18 mouse cellular contexts compared by ENCODE assay signal in genomic region chr6:77120510-77120909, GRCm38 (mm10).
DNase-seq lines count a peak whose midpoint lies in the region; ATAC-seq and TF ChIP-seq lines count a peak whose summit lies in the region.
"Had no signal": no experiment of that assay in that cellular context is flagged by ENCODE, and none has a peak within 500 bp of the region (broad histone marks: within the 10 kb centered on the region; RNA-seq: fewer than 3 reads in every experiment).

No protein-coding gene starts in this region.

- WGBS in kidney, embryonic 15.5 days: 56% methylated on average over 5 of the region's 5 CpGs
- WGBS in hindbrain, postnatal 0 days: 34% methylated on average over 5 of the region's 5 CpGs

- H3K4me3 ChIP-seq in kidney, embryonic 15.5 days (replicated peaks): no peak overlapping the region
- H3K4me3 ChIP-seq in hindbrain, postnatal 0 days (ENCODE audit: low read length): no peak overlapping the region
- H3K4me3 ChIP-seq: embryonic facial prominence, embryonic 15.5 days; forebrain, embryonic 10.5 days; heart, embryonic 12.5 days; limb, embryonic 15.5 days; megakaryocyte, embryonic 14.5 days had no signal

- no peaks in the 10 kb centered on the region for H3K27me3 ChIP-seq in kidney, embryonic 15.5 days
- H3K27me3 ChIP-seq in hindbrain, postnatal 0 days (ENCODE audit: insufficient read depth, low read length): no peaks in the 10 kb centered on the region
- H3K27me3 ChIP-seq: CH12.LX; embryonic facial prominence, embryonic 15.5 days; heart, embryonic 12.5 days; limb, embryonic 15.5 days; megakaryocyte, embryonic 14.5 days had no signal

- ATAC-seq in kidney, embryonic 15.5 days (replicated peaks; ENCODE audit: low FRiP score): 0 out of 2 replicates have a peak, but pooled peaks have one; percentile 9
- ATAC-seq in hindbrain, postnatal 0 days: no peak

- no peaks in the 10 kb centered on the region for H3K36me3 ChIP-seq in kidney, embryonic 15.5 days
- no peaks in the 10 kb centered on the region for H3K36me3 ChIP-seq in hindbrain, postnatal 0 days (ENCODE audit: insufficient read depth, low read length)
- H3K36me3 ChIP-seq: embryonic facial prominence, embryonic 15.5 days; forebrain, embryonic 10.5 days; heart, embryonic 12.5 days; limb, embryonic 15.5 days had no signal

- no peaks in the 10 kb centered on the region for H3K4me1 ChIP-seq in kidney, embryonic 15.5 days
- H3K4me1 ChIP-seq in hindbrain, postnatal 0 days (ENCODE audit: insufficient read depth, low read length): no peaks in the 10 kb centered on the region
- H3K4me1 ChIP-seq: embryonic facial prominence, embryonic 15.5 days; heart, embryonic 12.5 days; limb, embryonic 15.5 days; megakaryocyte, embryonic 14.5 days had no signal

- no peak overlapping the region for H3K4me2 ChIP-seq in kidney, embryonic 15.5 days
- H3K4me2 ChIP-seq in hindbrain, postnatal 0 days (ENCODE audit: low read depth, low read length): no peak overlapping the region
- H3K4me2 ChIP-seq: embryonic facial prominence, embryonic 15.5 days; heart, embryonic 12.5 days; limb, embryonic 15.5 days had no signal

- H3K27ac ChIP-seq in kidney, embryonic 15.5 days: no peak overlapping the region
- H3K27ac ChIP-seq in hindbrain, postnatal 0 days: no peak overlapping the region
- H3K27ac ChIP-seq: embryonic facial prominence, embryonic 15.5 days; limb, embryonic 15.5 days had no signal

- no peaks in the 10 kb centered on the region for H3K9me3 ChIP-seq in kidney, embryonic 15.5 days (replicated peaks)
- H3K9me3 ChIP-seq in hindbrain, postnatal 0 days (ENCODE audit: low read length): no peaks in the 10 kb centered on the region
- H3K9me3 ChIP-seq: embryonic facial prominence, embryonic 15.5 days; forebrain, embryonic 10.5 days; heart, embryonic 12.5 days; limb, embryonic 15.5 days; megakaryocyte, embryonic 14.5 days had no signal

- TF ChIP-seq CTCF in hindbrain, postnatal 0 days (IDR thresholded peaks at IDR 0.05; ENCODE audit: low read depth): no peak

- no peak overlapping the region for H3K9ac ChIP-seq in kidney, embryonic 15.5 days
- no peak overlapping the region for H3K9ac ChIP-seq in hindbrain, postnatal 0 days (replicated peaks; ENCODE audit: low read length)
- H3K9ac ChIP-seq: embryonic facial prominence, embryonic 15.5 days; heart, embryonic 12.5 days; limb, embryonic 15.5 days had no signal

- peak; percentile 18 for DNase-seq in cerebellum, adult 9-10 months
- no peak for DNase-seq in cerebellum, adult 8-10 months
- no peak for DNase-seq in kidney, adult 18-20 months
- DNase-seq in cerebellum, adult 9-11 months: peak; percentile 5
- DNase-seq in hindbrain, postnatal 0 days (ENCODE audit: low spot score): peak; percentile 26
- no peak for DNase-seq in gastrocnemius, adult 8-10 months (ENCODE audit: low spot score in 2 of 2)
- no peak for DNase-seq in right cerebral cortex, postnatal 4 days
- DNase-seq: adrenal gland, postnatal 10 days; lung, postnatal 14 days; spleen, adult 18-20 months; thymus, adult 18-20 months had no signal

Comparison
In these comparisons a context has a peak if more than half of its experiments do, and no peak if none do; other contexts are left out.
1. DNase-seq: peak in cerebellum, adult 9-10 months (single experiment), cerebellum, adult 9-11 months (single experiment) and hindbrain, postnatal 0 days (single experiment); none in cerebellum, adult 8-10 months (single experiment), kidney, adult 18-20 months (single experiment), gastrocnemius, adult 8-10 months (0 of 2) and right cerebral cortex, postnatal 4 days (single experiment).